Mouse (Mus musculus): ENCODE measurements around the gene Rassf2. TPM values are rescaled to one million over a fixed set of nuclear protein-coding genes. Genes with fewer than 3 reads are reported as not detected.

Rassf2 gene
- polyA plus RNA-seq, 1 experiment: not detected

- Histone ChIP-seq H3K4me1 (ENCODE audit: control insufficient read depth, insufficient read depth, low read length) (peaks cover 10% of the 10 kb centered on the region; the same call in 1 of the 2 replicates), H3K4me3 (ENCODE audit: insufficient read depth, low read depth, low read length) (no peak overlapping the region), H3K27ac (ENCODE audit: insufficient read depth, low read depth, low read length) (no peak overlapping the region)
- 89% methylated on average over 7 of the region's 7 CpGs for whole genome bisulfite sequencing
- TF ChIP-seq CTCF (IDR thresholded peaks at IDR 0.05; ENCODE audit: insufficient read depth, low read depth, low read length) (no peak), POLR2A (IDR thresholded peaks at IDR 0.05; ENCODE audit: insufficient read depth, low read depth, low read length) (no peak)
These were observed 73.5 kb downstream of the Rassf2 start for GRCm38 (mm10) chr2:131956336-131957256.

GRCm38 (mm10) chr2:131955264-131955663 is 74.8 kb downstream of the Rassf2 start:
- H3K27ac ChIP-seq (ENCODE audit: insufficient read depth, low read depth, low read length): no peak overlapping the region

GRCm38 (mm10) chr2:131954835-131955234 is 75.2 kb downstream of the Rassf2 start:
- Histone ChIP-seq H3K4me1 (ENCODE audit: control insufficient read depth, insufficient read depth, low read length) (peaks cover 10% of the 10 kb centered on the region; the same call in 1 of the 2 replicates), H3K4me3 (ENCODE audit: insufficient read depth, low read depth, low read length) (no peak overlapping the region), H3K27ac (ENCODE audit: insufficient read depth, low read depth, low read length) (no peak overlapping the region)
- WGBS: 79% methylated on average over 9 of the region's 9 CpGs
- TF ChIP-seq POLR2A (IDR thresholded peaks at IDR 0.05; ENCODE audit: insufficient read depth, low read depth, low read length) (no peak), CTCF (IDR thresholded peaks at IDR 0.05; ENCODE audit: insufficient read depth, low read depth, low read length) (no peak)

More at GRCm38 (mm10) chr2:131955264-131955663, 74.8 kb downstream of the Rassf2 start:
- TF ChIP-seq POLR2A (IDR thresholded peaks at IDR 0.05; ENCODE audit: insufficient read depth, low read depth, low read length): no peak
- no peak for TF ChIP-seq CTCF (IDR thresholded peaks at IDR 0.05; ENCODE audit: insufficient read depth, low read depth, low read length)
- 19% methylated on average over 17 of the region's 17 CpGs for WGBS
- H3K4me3 ChIP-seq (ENCODE audit: insufficient read depth, low read depth, low read length): no peak overlapping the region
- peaks cover 10% of the 10 kb centered on the region; the same call in 1 of the 2 replicates for H3K4me1 ChIP-seq (ENCODE audit: control insufficient read depth, insufficient read depth, low read length)

GRCm38 (mm10) chr2:131953711-131954110 is 76.3 kb downstream of the Rassf2 start:
- H3K27ac ChIP-seq (ENCODE audit: insufficient read depth, low read depth, low read length): no peak overlapping the region
- WGBS: 95% methylated on average over 4 of the region's 4 CpGs
- H3K4me3 ChIP-seq (ENCODE audit: insufficient read depth, low read depth, low read length): no peak overlapping the region
- peaks cover 10% of the 10 kb centered on the region; the same call in 1 of the 2 replicates for H3K4me1 ChIP-seq (ENCODE audit: control insufficient read depth, insufficient read depth, low read length)
- no peak for TF ChIP-seq CTCF (IDR thresholded peaks at IDR 0.05; ENCODE audit: insufficient read depth, low read depth, low read length)
- TF ChIP-seq POLR2A (IDR thresholded peaks at IDR 0.05; ENCODE audit: insufficient read depth, low read depth, low read length): no peak

GRCm38 (mm10) chr2:131952961-131953538 is 77.0 kb downstream of the Rassf2 start:
- H3K4me1 ChIP-seq (ENCODE audit: control insufficient read depth, insufficient read depth, low read length): peaks cover 10% of the 10 kb centered on the region; the same call in 1 of the 2 replicates
- no peak overlapping the region for H3K27ac ChIP-seq (ENCODE audit: insufficient read depth, low read depth, low read length)
- 39% methylated on average over 29 of the region's 29 CpGs for WGBS
- no peak overlapping the region for H3K4me3 ChIP-seq (ENCODE audit: insufficient read depth, low read depth, low read length)
- no peak for TF ChIP-seq POLR2A (IDR thresholded peaks at IDR 0.05; ENCODE audit: insufficient read depth, low read depth, low read length)
- no peak for TF ChIP-seq CTCF (IDR thresholded peaks at IDR 0.05; ENCODE audit: insufficient read depth, low read depth, low read length)

- 48% methylated on average over 2 of the region's 2 CpGs for WGBS
- Histone ChIP-seq H3K4me1 (ENCODE audit: control insufficient read depth, insufficient read depth, low read length) (peaks cover 7% of the 10 kb centered on the region; the same call in 1 of the 2 replicates), H3K27ac (ENCODE audit: insufficient read depth, low read depth, low read length) (no peak overlapping the region), H3K4me3 (ENCODE audit: insufficient read depth, low read depth, low read length) (no peak overlapping the region)
- TF ChIP-seq POLR2A (IDR thresholded peaks at IDR 0.05; ENCODE audit: insufficient read depth, low read depth, low read length) (no peak), CTCF (IDR thresholded peaks at IDR 0.05; ENCODE audit: insufficient read depth, low read depth, low read length) (no peak)
These were observed 77.6 kb downstream of the Rassf2 start for GRCm38 (mm10) chr2:131952456-131952855.

GRCm38 (mm10) chr2:131950598-131951095 is 79.4 kb downstream of the Rassf2 start, which contains the start of gene Prnd:
Gene Prnd (plus strand): TSS chr2:131950861.
- no peak for TF ChIP-seq POLR2A (IDR thresholded peaks at IDR 0.05; ENCODE audit: insufficient read depth, low read depth, low read length)
- no peak for TF ChIP-seq CTCF (IDR thresholded peaks at IDR 0.05; ENCODE audit: insufficient read depth, low read depth, low read length)
- Histone ChIP-seq H3K4me1 (ENCODE audit: control insufficient read depth, insufficient read depth, low read length) (peaks cover 7% of the 10 kb centered on the region; the same call in 1 of the 2 replicates), H3K4me3 (ENCODE audit: insufficient read depth, low read depth, low read length) (no peak within 1 kb of the TSS), H3K27ac (ENCODE audit: insufficient read depth, low read depth, low read length) (no peak within 1 kb of the TSS)
- 58% methylated on average over 11 of the region's 11 CpGs for WGBS

- Histone ChIP-seq H3K27ac (ENCODE audit: insufficient read depth, low read depth, low read length) (no peak overlapping the region), H3K4me1 (ENCODE audit: control insufficient read depth, insufficient read depth, low read length) (peaks cover 7% of the 10 kb centered on the region; the same call in 1 of the 2 replicates), H3K4me3 (ENCODE audit: insufficient read depth, low read depth, low read length) (no peak overlapping the region)
- WGBS: 48% methylated on average over 9 of the region's 9 CpGs
- no peak for TF ChIP-seq CTCF (IDR thresholded peaks at IDR 0.05; ENCODE audit: insufficient read depth, low read depth, low read length)
- no peak for TF ChIP-seq POLR2A (IDR thresholded peaks at IDR 0.05; ENCODE audit: insufficient read depth, low read depth, low read length)
These were observed 80.1 kb downstream of the Rassf2 start for GRCm38 (mm10) chr2:131949767-131950597.
